Mouse (Mus musculus): ENCODE data around the gene Mpc1. TPM values are rescaled to one million over a fixed set of nuclear protein-coding genes. Genes with fewer than 3 reads are reported as not detected.

Gene Mpc1
- total and polyA plus RNA-seq, 2 experiments: 305 to 762 TPM

- H3K27ac ChIP-seq (replicated peaks; ENCODE audit: insufficient read depth, low read depth, low read length): peak overlapping the region; percentile 74
- no peak for TF ChIP-seq POLR2A (IDR thresholded peaks at IDR 0.05; ENCODE audit: extremely low read depth, insufficient read depth, low read length)
- no peak for TF ChIP-seq CTCF (IDR thresholded peaks at IDR 0.05; ENCODE audit: low read depth, low read length)
- 16% methylated on average over 6 of the region's 6 CpGs for WGBS
- H3K79me2 ChIP-seq (ENCODE audit: control insufficient read depth, insufficient read depth, low read length): no peaks in the 10 kb centered on the region
- H3K4me3 ChIP-seq (ENCODE audit: insufficient read depth, low read depth, low read length): no peak overlapping the region
- H3K9ac ChIP-seq (ENCODE audit: low read depth, low read length): peak overlapping the region; percentile 9; the same call in 1 of the 2 replicates
- H3K36me3 ChIP-seq (ENCODE audit: control insufficient read depth, insufficient read depth, low read length): no peaks in the 10 kb centered on the region
- peak; percentile 98 for DNase-seq (ENCODE audit: extremely low read depth, low read depth, low spot score)
- H3K4me1 ChIP-seq (ENCODE audit: control insufficient read depth, insufficient read depth, low read length): peaks cover 29% of the 10 kb centered on the region
- no peaks in the 10 kb centered on the region for H3K27me3 ChIP-seq (ENCODE audit: control insufficient read depth, insufficient read depth, low read length)
These were observed 10.5 kb upstream of the Mpc1 start for GRCm38 (mm10) chr17:8272054-8272749.

- no peaks in the 10 kb centered on the region for H3K36me3 ChIP-seq (ENCODE audit: control insufficient read depth, insufficient read depth, low read length)
- H3K27ac ChIP-seq (replicated peaks; ENCODE audit: insufficient read depth, low read depth, low read length): peak overlapping the region; percentile 74
- H3K27me3 ChIP-seq (ENCODE audit: control insufficient read depth, insufficient read depth, low read length): no peaks in the 10 kb centered on the region
- DNase-seq (ENCODE audit: extremely low read depth, low read depth, low spot score): peak; percentile 99
- 17% methylated on average over 6 of the region's 6 CpGs for WGBS
- H3K4me3 ChIP-seq (ENCODE audit: insufficient read depth, low read depth, low read length): no peak overlapping the region
- no peak overlapping the region for H3K9ac ChIP-seq (ENCODE audit: low read depth, low read length)
- H3K79me2 ChIP-seq (ENCODE audit: control insufficient read depth, insufficient read depth, low read length): no peaks in the 10 kb centered on the region
- TF ChIP-seq POLR2A (IDR thresholded peaks at IDR 0.05; ENCODE audit: extremely low read depth, insufficient read depth, low read length) (no peak), CTCF (IDR thresholded peaks at IDR 0.05; ENCODE audit: low read depth, low read length) (no peak)
- peaks cover 31% of the 10 kb centered on the region for H3K4me1 ChIP-seq (ENCODE audit: control insufficient read depth, insufficient read depth, low read length)
These were observed 9.8 kb upstream of the Mpc1 start for GRCm38 (mm10) chr17:8272951-8273350.

GRCm38 (mm10) chr17:8276071-8276470 lies 6.6 kb upstream of the Mpc1 start:
- 26% methylated on average over 4 of the region's 4 CpGs for WGBS
- TF ChIP-seq CTCF (IDR thresholded peaks at IDR 0.05; ENCODE audit: low read depth, low read length) (no peak), POLR2A (IDR thresholded peaks at IDR 0.05; ENCODE audit: extremely low read depth, insufficient read depth, low read length) (no peak)

GRCm38 (mm10) chr17:8276680-8277079 lies 6.0 kb upstream of the Mpc1 start:
- TF ChIP-seq CTCF (IDR thresholded peaks at IDR 0.05; ENCODE audit: low read depth, low read length) (no peak), POLR2A (IDR thresholded peaks at IDR 0.05; ENCODE audit: extremely low read depth, insufficient read depth, low read length) (no peak)
- Histone ChIP-seq H3K27ac (replicated peaks; ENCODE audit: insufficient read depth, low read depth, low read length) (no peak overlapping the region), H3K27me3 (ENCODE audit: control insufficient read depth, insufficient read depth, low read length) (no peaks in the 10 kb centered on the region), H3K36me3 (ENCODE audit: control insufficient read depth, insufficient read depth, low read length) (no peaks in the 10 kb centered on the region), H3K79me2 (ENCODE audit: control insufficient read depth, insufficient read depth, low read length) (no peaks in the 10 kb centered on the region), H3K4me1 (ENCODE audit: control insufficient read depth, insufficient read depth, low read length) (peaks cover 31% of the 10 kb centered on the region), H3K9ac (ENCODE audit: low read depth, low read length) (no peak overlapping the region), H3K4me3 (ENCODE audit: insufficient read depth, low read depth, low read length) (no peak overlapping the region)
- DNase-seq (ENCODE audit: extremely low read depth, low read depth, low spot score): no peak
- 56% methylated on average over 7 of the region's 7 CpGs for whole genome bisulfite sequencing

More at GRCm38 (mm10) chr17:8276071-8276470, 6.6 kb upstream of the Mpc1 start:
- Histone ChIP-seq H3K36me3 (ENCODE audit: control insufficient read depth, insufficient read depth, low read length) (no peaks in the 10 kb centered on the region), H3K4me1 (ENCODE audit: control insufficient read depth, insufficient read depth, low read length) (peaks cover 35% of the 10 kb centered on the region), H3K4me3 (ENCODE audit: insufficient read depth, low read depth, low read length) (no peak overlapping the region), H3K27me3 (ENCODE audit: control insufficient read depth, insufficient read depth, low read length) (no peaks in the 10 kb centered on the region), H3K27ac (replicated peaks; ENCODE audit: insufficient read depth, low read depth, low read length) (no peak overlapping the region), H3K9ac (ENCODE audit: low read depth, low read length) (no peak overlapping the region), H3K79me2 (ENCODE audit: control insufficient read depth, insufficient read depth, low read length) (no peaks in the 10 kb centered on the region)
- peak; percentile 91 for DNase-seq (ENCODE audit: extremely low read depth, low read depth, low spot score)

- Histone ChIP-seq H3K79me2 (ENCODE audit: control insufficient read depth, insufficient read depth, low read length) (no peaks in the 10 kb centered on the region), H3K27me3 (ENCODE audit: control insufficient read depth, insufficient read depth, low read length) (no peaks in the 10 kb centered on the region), H3K36me3 (ENCODE audit: control insufficient read depth, insufficient read depth, low read length) (no peaks in the 10 kb centered on the region), H3K27ac (replicated peaks; ENCODE audit: insufficient read depth, low read depth, low read length) (no peak overlapping the region), H3K4me3 (ENCODE audit: insufficient read depth, low read depth, low read length) (no peak overlapping the region), H3K4me1 (ENCODE audit: control insufficient read depth, insufficient read depth, low read length) (peaks cover 26% of the 10 kb centered on the region), H3K9ac (ENCODE audit: low read depth, low read length) (no peak overlapping the region)
- DNase-seq (ENCODE audit: extremely low read depth, low read depth, low spot score): peak; percentile 86
- TF ChIP-seq CTCF (IDR thresholded peaks at IDR 0.05; ENCODE audit: low read depth, low read length): no peak
- WGBS: 17% methylated on average over 3 of the region's 3 CpGs
These were observed 5.4 kb upstream of the Mpc1 start for GRCm38 (mm10) chr17:8277266-8277665.

- 40% methylated on average over 3 of the region's 3 CpGs for WGBS
- H3K4me3 ChIP-seq (ENCODE audit: insufficient read depth, low read depth, low read length): no peak overlapping the region
- no peak overlapping the region for H3K9ac ChIP-seq (ENCODE audit: low read depth, low read length)
- H3K79me2 ChIP-seq (ENCODE audit: control insufficient read depth, insufficient read depth, low read length): no peaks in the 10 kb centered on the region
- peak; percentile 87 for DNase-seq (ENCODE audit: extremely low read depth, low read depth, low spot score)
- H3K27ac ChIP-seq (replicated peaks; ENCODE audit: insufficient read depth, low read depth, low read length): 0 out of 2 replicates have a peak overlapping the region, but pooled peaks have one; percentile 21
- no peaks in the 10 kb centered on the region for H3K36me3 ChIP-seq (ENCODE audit: control insufficient read depth, insufficient read depth, low read length)
- TF ChIP-seq CTCF (IDR thresholded peaks at IDR 0.05; ENCODE audit: low read depth, low read length) (no peak), POLR2A (IDR thresholded peaks at IDR 0.05; ENCODE audit: extremely low read depth, insufficient read depth, low read length) (no peak)
- H3K27me3 ChIP-seq (ENCODE audit: control insufficient read depth, insufficient read depth, low read length): no peaks in the 10 kb centered on the region
- H3K4me1 ChIP-seq (ENCODE audit: control insufficient read depth, insufficient read depth, low read length): peaks cover 24% of the 10 kb centered on the region
These were observed 4.3 kb upstream of the Mpc1 start for GRCm38 (mm10) chr17:8278356-8278755.

Measured in liver, adult 2 months (tissue).